Mouse (Mus musculus) embryonic fibroblast, embryonic 13.5 days (primary cell): ENCODE measurements around the gene Ppp2r5d.

Experiments used
- CTCF ChIP-seq: IDR thresholded peaks from 2 replicates; pipeline ENCODE4 v1.5.1; 2011; ENCODE audit warnings: mild to moderate bottlenecking, control low read depth, low read length, moderate library complexity, borderline replicate concordance; ENCODE audit not compliant: insufficient read depth
- POLR2A ChIP-seq: IDR thresholded peaks from 2 replicates; pipeline ENCODE4 v1.6.1; 2011; ENCODE audit warnings: low read depth, mild to moderate bottlenecking, control low read depth, low read length, moderate library complexity

DNA sequence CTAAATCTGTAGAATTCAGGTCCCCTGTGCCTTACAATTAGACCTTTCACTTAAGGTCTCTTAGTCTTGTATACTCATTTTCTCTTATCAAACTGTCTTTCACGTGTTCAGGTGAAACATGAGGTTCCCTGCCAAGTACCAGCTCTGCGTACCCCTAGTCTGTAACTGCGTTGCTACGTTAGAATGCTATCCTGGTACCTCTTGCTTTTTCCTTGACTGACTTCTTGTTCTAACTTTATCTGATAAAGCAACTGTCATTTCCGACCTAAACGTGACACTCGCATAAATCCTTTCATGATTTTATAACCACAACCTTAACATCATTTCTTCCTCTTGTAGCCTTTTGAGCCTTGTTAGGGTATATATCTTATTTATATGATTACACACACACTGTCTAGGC, 7.5 kb upstream of the Ppp2r5d start:
- TF ChIP-seq POLR2A (no peak), CTCF (no peak)
